Mouse (Mus musculus): ENCODE measurements around the gene Vipas39. TPM values are rescaled to one million over a fixed set of nuclear protein-coding genes. Genes with fewer than 3 reads are reported as not detected.

Vipas39 gene
- total and polyA plus RNA-seq, 3 experiments = 23.2 to 25.5 (median 23.3) TPM

- TF ChIP-seq POLR2A (IDR thresholded peaks at IDR 0.05; ENCODE audit: insufficient read depth, low read depth, low read length) (no peak), EP300 (IDR thresholded peaks at IDR 0.05; ENCODE audit: insufficient read depth, low read depth, low read length) (no peak), CTCF (IDR thresholded peaks at IDR 0.05) (no peak)
- DNase-seq = peak; percentile 51 to 59
- Histone ChIP-seq H3K27ac (no peak within 1 kb of the TSS), H3K4me1 (ENCODE audit: control insufficient read depth, insufficient read depth, low read length) (peaks cover 2% of the 10 kb centered on the region; the same call in 1 of the 2 replicates), H3K4me3 (peak within 1 kb of the TSS; percentile 72), H3K27me3 (ENCODE audit: control insufficient read depth, insufficient read depth, low read length) (peaks cover 11% of the 10 kb centered on the region), H3K36me3 (ENCODE audit: control insufficient read depth, insufficient read depth, low read length) (no peaks in the 10 kb centered on the region), H3K79me2 (replicated peaks; ENCODE audit: control insufficient read depth, insufficient read depth, low read length) (no peaks in the 10 kb centered on the region), H3K9ac (ENCODE audit: low read depth, low read length) (peak within 1 kb of the TSS; percentile 61)
- under 1% methylated on average over 75 of the region's 86 CpGs for WGBS
- intact Hi-C loops (cut with DNase I) = no loop called here
Measured at GRCm38 (mm10) chr12:87299657-87300440, 33.8 kb upstream of the Vipas39 start, which contains the start of gene Ism2. Ism2 (minus strand) TSS chr12:87299705.

GRCm38 (mm10) chr12:87299037-87299656 is 33.1 kb upstream of the Vipas39 start:
- H3K79me2 ChIP-seq (replicated peaks; ENCODE audit: control insufficient read depth, insufficient read depth, low read length) = no peaks in the 10 kb centered on the region
- peak overlapping the region; percentile 61 for H3K9ac ChIP-seq (ENCODE audit: low read depth, low read length)
- peaks cover 2% of the 10 kb centered on the region; the same call in 1 of the 2 replicates for H3K4me1 ChIP-seq (ENCODE audit: control insufficient read depth, insufficient read depth, low read length)
- no peaks in the 10 kb centered on the region for H3K36me3 ChIP-seq (ENCODE audit: control insufficient read depth, insufficient read depth, low read length)
- intact Hi-C loops (cut with DNase I) = no loop called here
- TF ChIP-seq CTCF (IDR thresholded peaks at IDR 0.05) (no peak), EP300 (IDR thresholded peaks at IDR 0.05; ENCODE audit: insufficient read depth, low read depth, low read length) (no peak), POLR2A (IDR thresholded peaks at IDR 0.05; ENCODE audit: insufficient read depth, low read depth, low read length) (no peak)
- DNase-seq = no peak
- peaks cover 11% of the 10 kb centered on the region for H3K27me3 ChIP-seq (ENCODE audit: control insufficient read depth, insufficient read depth, low read length)
- no peak overlapping the region for H3K27ac ChIP-seq
- 12% methylated on average over 29 of the region's 29 CpGs for WGBS
- peak overlapping the region; percentile 72 for H3K4me3 ChIP-seq

- no peak overlapping the region for H3K27ac ChIP-seq
- H3K9ac ChIP-seq (ENCODE audit: low read depth, low read length) = no peak overlapping the region
- TF ChIP-seq EP300 (IDR thresholded peaks at IDR 0.05; ENCODE audit: insufficient read depth, low read depth, low read length) = no peak
- H3K27me3 ChIP-seq (ENCODE audit: control insufficient read depth, insufficient read depth, low read length) = no peaks in the 10 kb centered on the region
- no peak for DNase-seq
- no peak overlapping the region for H3K4me3 ChIP-seq
- no peaks in the 10 kb centered on the region for H3K4me1 ChIP-seq (ENCODE audit: control insufficient read depth, insufficient read depth, low read length)
- no peaks in the 10 kb centered on the region for H3K36me3 ChIP-seq (ENCODE audit: control insufficient read depth, insufficient read depth, low read length)
- H3K79me2 ChIP-seq (replicated peaks; ENCODE audit: control insufficient read depth, insufficient read depth, low read length) = no peaks in the 10 kb centered on the region
- intact Hi-C loops (cut with DNase I) = no loop called here
- WGBS = 68% methylated on average over 6 of the region's 6 CpGs
Measured at GRCm38 (mm10) chr12:87293934-87294333, 27.9 kb upstream of the Vipas39 start.

- Histone ChIP-seq H3K27me3 (ENCODE audit: control insufficient read depth, insufficient read depth, low read length) (no peaks in the 10 kb centered on the region), H3K4me1 (ENCODE audit: control insufficient read depth, insufficient read depth, low read length) (no peaks in the 10 kb centered on the region), H3K79me2 (replicated peaks; ENCODE audit: control insufficient read depth, insufficient read depth, low read length) (no peaks in the 10 kb centered on the region), H3K9ac (ENCODE audit: low read depth, low read length) (no peak overlapping the region), H3K36me3 (ENCODE audit: control insufficient read depth, insufficient read depth, low read length) (no peaks in the 10 kb centered on the region), H3K27ac (no peak overlapping the region), H3K4me3 (no peak overlapping the region)
- TF ChIP-seq CTCF (IDR thresholded peaks at IDR 0.05) (no peak), POLR2A (IDR thresholded peaks at IDR 0.05; ENCODE audit: insufficient read depth, low read depth, low read length) (no peak), EP300 (IDR thresholded peaks at IDR 0.05; ENCODE audit: insufficient read depth, low read depth, low read length) (no peak)
- no peak for DNase-seq
- intact Hi-C loops (cut with DNase I) = no loop called here
- WGBS = 93% methylated on average over 5 of the region's 5 CpGs
Measured at GRCm38 (mm10) chr12:87289100-87289499, 23.0 kb upstream of the Vipas39 start.

GRCm38 (mm10) chr12:87284726-87285125 is 18.7 kb upstream of the Vipas39 start:
- DNase-seq = no peak
- Histone ChIP-seq H3K9ac (ENCODE audit: low read depth, low read length) (no peak overlapping the region), H3K36me3 (ENCODE audit: control insufficient read depth, insufficient read depth, low read length) (no peaks in the 10 kb centered on the region), H3K79me2 (replicated peaks; ENCODE audit: control insufficient read depth, insufficient read depth, low read length) (no peaks in the 10 kb centered on the region), H3K4me1 (ENCODE audit: control insufficient read depth, insufficient read depth, low read length) (no peaks in the 10 kb centered on the region), H3K27ac (no peak overlapping the region), H3K4me3 (no peak overlapping the region), H3K27me3 (ENCODE audit: control insufficient read depth, insufficient read depth, low read length) (no peaks in the 10 kb centered on the region)
- intact Hi-C loops (cut with DNase I) = no loop called here
- WGBS = 88% methylated on average over 5 of the region's 5 CpGs
- no peak for TF ChIP-seq POLR2A (IDR thresholded peaks at IDR 0.05; ENCODE audit: insufficient read depth, low read depth, low read length)
- no peak for TF ChIP-seq EP300 (IDR thresholded peaks at IDR 0.05; ENCODE audit: insufficient read depth, low read depth, low read length)
- no peak for TF ChIP-seq CTCF (IDR thresholded peaks at IDR 0.05)

GRCm38 (mm10) chr12:87284268-87284667 is 18.2 kb upstream of the Vipas39 start:
- H3K79me2 ChIP-seq (replicated peaks; ENCODE audit: control insufficient read depth, insufficient read depth, low read length) = no peaks in the 10 kb centered on the region
- WGBS = 72% methylated on average over 4 of the region's 4 CpGs
- no peak overlapping the region for H3K9ac ChIP-seq (ENCODE audit: low read depth, low read length)
- DNase-seq = no peak
- no peak overlapping the region for H3K27ac ChIP-seq
- H3K4me1 ChIP-seq (ENCODE audit: control insufficient read depth, insufficient read depth, low read length) = no peaks in the 10 kb centered on the region
- H3K36me3 ChIP-seq (ENCODE audit: control insufficient read depth, insufficient read depth, low read length) = no peaks in the 10 kb centered on the region
- intact Hi-C loops (cut with DNase I) = no loop called here
- no peaks in the 10 kb centered on the region for H3K27me3 ChIP-seq (ENCODE audit: control insufficient read depth, insufficient read depth, low read length)
- TF ChIP-seq CTCF (IDR thresholded peaks at IDR 0.05) (no peak), EP300 (IDR thresholded peaks at IDR 0.05; ENCODE audit: insufficient read depth, low read depth, low read length) (no peak), POLR2A (IDR thresholded peaks at IDR 0.05; ENCODE audit: insufficient read depth, low read depth, low read length) (no peak)
- H3K4me3 ChIP-seq = no peak overlapping the region

All from heart, adult 2 months (tissue).